Mouse (Mus musculus) midbrain, embryonic 10.5 days (tissue): ENCODE data around the gene Syngr1. TPM values are rescaled to one million over a fixed set of nuclear protein-coding genes. Genes with fewer than 3 reads are reported as not detected.

Experiments used
- DNase-seq: peaks from one replicate; pipeline ENCODE4 v3.0.0-alpha.2; 2017; ENCODE audit warnings: low spot score
- H3K27ac ChIP-seq: fragments of 300-500 bp; sonication (generic); replicated peaks from 2 replicates; pipeline ENCODE4 v1.5.1; 2016; ENCODE audit warnings: mild to moderate bottlenecking
- H3K27me3 ChIP-seq: fragments of 300-500 bp; sonication (generic); 2 replicates; pipeline ENCODE4 v1.6.1; 2016; ENCODE audit warnings: low read depth, mild to moderate bottlenecking; ENCODE audit not compliant: poor library complexity, severe bottlenecking
- H3K36me3 ChIP-seq: fragments of 300-500 bp; sonication (generic); 2 replicates; pipeline ENCODE4 v1.6.1; 2016; ENCODE audit warnings: mild to moderate bottlenecking, moderate library complexity
- H3K4me1 ChIP-seq: fragments of 300-500 bp; sonication (generic); 2 replicates; pipeline ENCODE4 v1.6.1; 2016
- H3K4me3 ChIP-seq: fragments of 300-500 bp; sonication (generic); 2 replicates; pipeline ENCODE4 v1.5.1; 2016; ENCODE audit warnings: mild to moderate bottlenecking, moderate library complexity
- H3K9me3 ChIP-seq: fragments of 300-500 bp; sonication (generic); replicated peaks from 2 replicates; pipeline ENCODE4 v1.6.1; 2016; ENCODE audit warnings: mild to moderate bottlenecking
- WGBS: fragments of 180-500 bp; shearing (Covaris S2); methylation state at CpG from one replicate; pipeline ENCODE4 v1.1.7; 2016; 5-methylcytosine and 5-hydroxymethylcytosine counted together
- polyA plus RNA-seq: library from polyadenylated mRNA; unstranded; fragments of >200 nt; fragmentation: Nextera tagmentation; extraction: Ambion mirVana; gene quantifications from 2 replicates; pipeline ENCODE4 v1.2.1, GENCODE M21; 2016

Gene Syngr1
- polyA plus RNA-seq, 1 experiment from 2014 or later = 7.7 TPM

GRCm38 (mm10) chr15:80098809-80099208 lies 7.7 kb downstream of the Syngr1 start:
- peaks cover 52% of the 10 kb centered on the region for H3K27me3 ChIP-seq
- H3K4me1 ChIP-seq = peaks cover 34% of the 10 kb centered on the region
- H3K27ac ChIP-seq = 0 out of 2 replicates have a peak overlapping the region, but pooled peaks have one; percentile 9
- DNase-seq = no peak
- no peaks in the 10 kb centered on the region for H3K9me3 ChIP-seq
- 47% methylated on average over 9 of the region's 9 CpGs for WGBS
- no peak overlapping the region for H3K4me3 ChIP-seq
- H3K36me3 ChIP-seq = no peaks in the 10 kb centered on the region

DNA sequence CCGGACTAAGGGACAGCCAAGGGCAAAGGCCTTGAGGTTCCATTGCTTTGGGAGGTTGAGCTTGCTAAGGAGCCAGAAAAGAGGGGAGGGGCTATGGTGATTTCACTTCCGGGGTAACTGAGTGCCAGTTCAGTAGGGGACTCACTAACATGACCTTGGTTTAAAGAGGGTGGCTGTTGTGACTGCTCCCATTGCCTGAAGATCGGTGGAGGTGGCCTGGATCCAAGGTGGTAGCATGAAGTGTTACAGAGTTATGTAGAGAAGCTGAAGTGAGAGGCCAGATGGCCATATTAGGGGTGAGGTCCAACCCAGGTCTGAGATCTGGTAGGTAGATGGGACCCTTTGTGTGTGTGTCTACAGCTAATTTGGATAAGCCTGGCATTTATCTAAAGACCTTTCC lies 8.3 kb downstream of the Syngr1 start:
- Histone ChIP-seq H3K36me3 (no peaks in the 10 kb centered on the region), H3K4me3 (no peak overlapping the region), H3K27me3 (peaks cover 47% of the 10 kb centered on the region), H3K9me3 (no peaks in the 10 kb centered on the region), H3K27ac (no peak overlapping the region), H3K4me1 (peaks cover 34% of the 10 kb centered on the region)
- DNase-seq = no peak
- WGBS = 80% methylated on average over 3 of the region's 3 CpGs

DNA sequence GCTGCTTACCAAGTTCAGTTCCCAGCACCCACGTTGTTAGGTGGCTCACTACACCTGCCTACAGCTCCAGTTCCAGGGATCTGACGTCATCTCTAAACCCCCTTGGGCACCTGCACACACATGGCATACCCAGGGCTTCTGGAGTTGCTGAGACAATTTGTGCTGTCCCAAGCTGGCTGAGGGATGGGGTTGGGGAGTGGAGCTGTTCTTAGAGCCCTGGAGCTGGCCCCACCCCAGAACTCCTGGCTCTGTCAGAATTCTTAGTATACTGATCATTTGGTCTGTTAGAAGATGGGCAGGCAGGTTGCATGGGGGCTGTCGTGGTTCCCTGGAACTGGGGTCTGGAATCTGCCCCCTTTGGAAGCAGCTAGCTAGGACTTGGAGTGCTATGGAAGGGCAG lies 9.1 kb downstream of the Syngr1 start:
- WGBS = 87% methylated on average over 3 of the region's 3 CpGs
- H3K27ac ChIP-seq = no peak overlapping the region
- no peak for DNase-seq
- no peak overlapping the region for H3K4me3 ChIP-seq
- H3K27me3 ChIP-seq = peaks cover 41% of the 10 kb centered on the region
- peaks cover 41% of the 10 kb centered on the region for H3K4me1 ChIP-seq
- H3K9me3 ChIP-seq = no peaks in the 10 kb centered on the region
- no peaks in the 10 kb centered on the region for H3K36me3 ChIP-seq

- DNase-seq = no peak
- peaks cover 48% of the 10 kb centered on the region for H3K4me1 ChIP-seq
- no peak overlapping the region for H3K27ac ChIP-seq
- H3K27me3 ChIP-seq = peaks cover 34% of the 10 kb centered on the region
- H3K9me3 ChIP-seq = no peaks in the 10 kb centered on the region
- H3K36me3 ChIP-seq = no peaks in the 10 kb centered on the region
- H3K4me3 ChIP-seq = no peak overlapping the region
- WGBS = 86% methylated on average over 10 of the region's 10 CpGs
Measured at GRCm38 (mm10) chr15:80100871-80101270, 9.7 kb downstream of the Syngr1 start.

DNA sequence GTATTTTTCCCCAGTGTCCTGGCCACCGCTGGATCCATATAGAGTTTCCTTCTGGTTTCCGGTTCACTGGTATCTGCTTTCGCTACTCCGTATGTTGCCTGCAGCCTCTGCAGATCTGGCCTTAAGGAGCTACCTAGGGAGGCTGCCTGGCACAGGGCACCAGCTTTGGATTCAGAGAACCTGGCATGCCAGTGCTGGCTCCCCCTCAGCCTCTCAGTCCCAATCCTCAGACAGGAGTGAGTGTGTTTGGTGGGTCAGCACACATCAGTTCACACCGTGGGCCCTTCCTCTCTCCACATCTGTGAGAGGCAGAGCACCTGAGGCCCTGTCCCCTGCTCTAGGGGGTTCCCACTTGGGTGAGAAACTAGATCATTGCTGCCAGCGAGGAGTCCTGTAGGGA lies 10.4 kb downstream of the Syngr1 start:
- 89% methylated on average over 6 of the region's 6 CpGs for WGBS
- Histone ChIP-seq H3K27me3 (peaks cover 28% of the 10 kb centered on the region), H3K4me1 (peaks cover 46% of the 10 kb centered on the region), H3K36me3 (no peaks in the 10 kb centered on the region), H3K4me3 (no peak overlapping the region), H3K27ac (no peak overlapping the region; the same call in 1 of the 2 replicates), H3K9me3 (no peaks in the 10 kb centered on the region)
- no peak for DNase-seq

DNA sequence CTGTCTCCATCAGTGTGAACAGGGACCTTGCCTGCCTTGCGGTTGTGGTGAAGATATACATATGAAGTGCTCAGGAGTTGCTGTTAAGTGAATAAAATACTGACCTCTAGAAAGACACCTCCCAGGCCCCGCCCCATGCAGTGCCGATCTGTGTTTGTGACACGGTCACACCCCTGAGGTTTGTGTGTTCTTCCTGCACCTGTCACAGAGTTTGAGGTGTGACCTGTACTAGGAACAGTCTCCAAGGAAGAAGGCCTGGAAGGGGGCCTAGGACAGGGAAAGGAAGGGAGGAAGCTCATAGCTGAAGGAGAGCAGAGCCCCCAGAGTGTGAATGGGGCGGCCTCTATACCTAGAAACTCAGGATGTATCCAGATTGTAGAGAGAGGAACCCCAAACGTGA lies 11.4 kb downstream of the Syngr1 start:
- no peak overlapping the region for H3K4me3 ChIP-seq
- peaks cover 18% of the 10 kb centered on the region for H3K27me3 ChIP-seq
- H3K36me3 ChIP-seq = no peaks in the 10 kb centered on the region
- no peak overlapping the region for H3K27ac ChIP-seq
- no peaks in the 10 kb centered on the region for H3K9me3 ChIP-seq
- WGBS = 85% methylated on average over 6 of the region's 6 CpGs
- peaks cover 36% of the 10 kb centered on the region for H3K4me1 ChIP-seq
- DNase-seq = no peak

GRCm38 (mm10) chr15:80105490-80106410 lies 14.6 kb downstream of the Syngr1 start:
- H3K27ac ChIP-seq = peak overlapping the region; percentile 42
- no peaks in the 10 kb centered on the region for H3K9me3 ChIP-seq
- no peak for DNase-seq
- H3K27me3 ChIP-seq = no peaks in the 10 kb centered on the region
- no peak overlapping the region for H3K4me3 ChIP-seq
- H3K4me1 ChIP-seq = peaks cover 17% of the 10 kb centered on the region
- H3K36me3 ChIP-seq = no peaks in the 10 kb centered on the region
- WGBS = 74% methylated on average over 12 of the region's 12 CpGs

DNA sequence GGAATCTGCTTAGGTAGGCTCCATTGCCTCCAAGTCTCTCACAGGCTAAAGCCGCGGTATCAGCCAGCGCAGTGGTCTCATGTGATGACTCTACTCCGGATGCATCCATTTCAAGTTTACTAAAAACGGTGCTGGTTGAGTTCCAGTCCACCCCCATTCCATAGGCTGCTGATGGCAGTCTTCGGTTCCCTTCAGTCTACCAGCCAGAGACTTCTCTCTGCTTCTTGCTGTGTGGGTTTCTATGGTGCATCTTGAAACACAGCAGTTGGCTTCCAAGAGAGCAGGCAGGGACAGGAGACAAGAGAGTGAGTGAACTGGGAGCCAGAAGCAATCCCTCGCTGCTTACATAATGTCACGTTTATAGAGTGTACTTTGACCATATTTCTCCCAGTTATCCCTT lies 16.0 kb downstream of the Syngr1 start:
- WGBS = 97% methylated on average over 8 of the region's 8 CpGs
- Histone ChIP-seq H3K4me1 (peaks cover 17% of the 10 kb centered on the region), H3K27me3 (no peaks in the 10 kb centered on the region), H3K27ac (no peak overlapping the region), H3K9me3 (no peaks in the 10 kb centered on the region), H3K4me3 (no peak overlapping the region), H3K36me3 (no peaks in the 10 kb centered on the region)
- no peak for DNase-seq

DNA sequence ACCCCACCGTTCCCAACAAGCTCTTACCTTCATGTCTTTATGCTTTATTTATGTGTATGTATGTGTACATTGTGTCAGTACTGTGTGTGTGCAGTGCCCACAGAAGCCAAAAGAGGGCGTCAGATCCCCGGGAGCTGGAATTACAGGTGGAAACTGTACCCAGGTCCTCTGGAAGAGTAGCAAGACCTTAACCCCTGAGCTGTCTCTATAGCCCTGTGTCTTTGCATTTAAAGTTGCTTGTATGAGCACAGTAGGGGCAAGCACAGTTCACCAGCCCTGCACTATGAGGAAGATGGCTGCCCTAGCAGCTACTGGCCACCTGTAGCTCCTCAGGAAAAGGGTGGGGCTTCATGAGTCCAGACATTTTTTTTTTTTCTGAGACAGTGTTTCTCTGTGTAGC lies 16.4 kb downstream of the Syngr1 start:
- Histone ChIP-seq H3K27me3 (no peaks in the 10 kb centered on the region), H3K9me3 (no peaks in the 10 kb centered on the region), H3K27ac (no peak overlapping the region), H3K4me3 (no peak overlapping the region), H3K36me3 (0 out of 2 replicates have a peak, but pooled peaks cover under 1% of the 10 kb centered on the region), H3K4me1 (peaks cover 17% of the 10 kb centered on the region)
- no peak for DNase-seq
- 84% methylated on average over 3 of the region's 3 CpGs for WGBS

DNA sequence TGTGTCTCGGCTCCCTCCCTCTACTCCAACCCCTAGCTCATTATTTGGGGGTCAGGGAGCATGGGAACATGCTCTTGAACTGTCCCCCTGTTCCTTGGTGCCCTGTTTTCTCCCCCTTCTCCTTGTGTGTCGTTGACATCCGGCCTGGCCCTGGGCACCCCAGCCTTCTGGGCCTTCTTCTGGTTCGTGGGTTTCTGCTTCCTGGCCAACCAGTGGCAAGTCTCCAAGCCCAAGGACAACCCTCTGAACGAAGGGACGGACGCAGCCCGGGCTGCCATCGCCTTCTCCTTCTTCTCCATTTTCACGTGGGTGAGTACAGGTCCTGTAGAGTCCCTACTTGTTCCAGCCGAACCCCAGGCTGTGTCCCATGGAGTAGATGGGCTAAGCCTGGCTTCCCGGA lies 20.3 kb downstream of the Syngr1 start:
- WGBS = 81% methylated on average over 12 of the region's 12 CpGs
- Histone ChIP-seq H3K27me3 (no peaks in the 10 kb centered on the region), H3K4me1 (peaks cover 11% of the 10 kb centered on the region; the same call in 1 of the 2 replicates), H3K9me3 (no peaks in the 10 kb centered on the region), H3K4me3 (no peak overlapping the region), H3K27ac (no peak overlapping the region), H3K36me3 (peaks cover 3% of the 10 kb centered on the region; the same call in 1 of the 2 replicates)
- no peak for DNase-seq

- H3K4me1 ChIP-seq = peaks cover 18% of the 10 kb centered on the region
- no peak overlapping the region for H3K27ac ChIP-seq
- no peaks in the 10 kb centered on the region for H3K27me3 ChIP-seq
- peaks cover 3% of the 10 kb centered on the region; the same call in 1 of the 2 replicates for H3K36me3 ChIP-seq
- H3K9me3 ChIP-seq = no peaks in the 10 kb centered on the region
- DNase-seq = no peak
- 44% methylated on average over 2 of the region's 2 CpGs for WGBS
- no peak overlapping the region for H3K4me3 ChIP-seq
Measured at GRCm38 (mm10) chr15:80112499-80112898, 21.4 kb downstream of the Syngr1 start.

- Histone ChIP-seq H3K4me1 (peaks cover 18% of the 10 kb centered on the region), H3K4me3 (no peak overlapping the region), H3K36me3 (peaks cover 3% of the 10 kb centered on the region; the same call in 1 of the 2 replicates), H3K9me3 (no peaks in the 10 kb centered on the region), H3K27ac (no peak overlapping the region), H3K27me3 (no peaks in the 10 kb centered on the region)
- no peak for DNase-seq
- 93% methylated on average over 7 of the region's 7 CpGs for WGBS
Measured at GRCm38 (mm10) chr15:80114414-80114813, 23.3 kb downstream of the Syngr1 start.

DNA sequence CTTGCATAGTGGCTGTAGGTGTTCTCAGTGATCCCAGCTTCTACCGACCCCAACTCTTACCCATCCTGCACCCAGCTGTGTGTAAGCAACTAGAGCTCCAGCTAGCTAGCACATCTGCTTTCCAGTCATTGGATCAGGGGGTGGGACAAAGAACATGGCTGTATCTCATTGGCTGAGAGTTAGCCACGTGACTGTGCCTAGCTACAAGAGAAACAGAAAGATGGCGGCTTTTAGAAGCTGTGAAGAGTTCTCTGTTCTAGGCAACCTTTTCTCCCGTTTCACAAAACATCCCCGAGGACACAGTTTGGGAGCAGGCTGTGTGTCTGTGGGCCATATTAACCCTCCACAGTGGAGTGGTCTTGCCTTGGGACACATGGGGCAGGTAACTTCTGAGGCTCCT lies 24.1 kb downstream of the Syngr1 start:
- H3K9me3 ChIP-seq = no peaks in the 10 kb centered on the region
- WGBS = 67% methylated on average over 5 of the region's 5 CpGs
- H3K27me3 ChIP-seq = no peaks in the 10 kb centered on the region
- H3K36me3 ChIP-seq = peaks cover 3% of the 10 kb centered on the region; the same call in 1 of the 2 replicates
- H3K4me3 ChIP-seq = peak overlapping the region; percentile 36; the same call in 1 of the 2 replicates
- H3K4me1 ChIP-seq = peaks cover 18% of the 10 kb centered on the region
- H3K27ac ChIP-seq = peak overlapping the region; percentile 49; the same call in 1 of the 2 replicates
- no peak for DNase-seq
